Mouse (Mus musculus) monocyte, adult 5-6 weeks (primary cell): ENCODE data around the gene Rabl2. TPM values are rescaled to one million over a fixed set of nuclear protein-coding genes. Genes with fewer than 3 reads are reported as not detected.

Experiments
- ATAC-seq: fragments of 153-309, 156-312 bp; replicated peaks from 2 replicates; pipeline ENCODE4 v1.8.0; 2017; ENCODE audit warnings: mild to moderate bottlenecking; ENCODE audit not compliant: low TSS enrichment, insufficient number of reproducible peaks, severe bottlenecking, poor library complexity, low FRiP score
- total RNA-seq: library from RNA; stranded (forward); fragments of 200-1000, 200-491, 200-594 nt; gene quantifications from 3 replicates; pipeline ENCODE4 v1.2.3, GENCODE M21; 2017

Gene Rabl2
- total RNA-seq, 1 experiment from 2014 or later = 1.2 TPM

- ATAC-seq = no peak
Measured at GRCm38 (mm10) chr15:89556401-89557178, 35.1 kb downstream of the Rabl2 start.

DNA sequence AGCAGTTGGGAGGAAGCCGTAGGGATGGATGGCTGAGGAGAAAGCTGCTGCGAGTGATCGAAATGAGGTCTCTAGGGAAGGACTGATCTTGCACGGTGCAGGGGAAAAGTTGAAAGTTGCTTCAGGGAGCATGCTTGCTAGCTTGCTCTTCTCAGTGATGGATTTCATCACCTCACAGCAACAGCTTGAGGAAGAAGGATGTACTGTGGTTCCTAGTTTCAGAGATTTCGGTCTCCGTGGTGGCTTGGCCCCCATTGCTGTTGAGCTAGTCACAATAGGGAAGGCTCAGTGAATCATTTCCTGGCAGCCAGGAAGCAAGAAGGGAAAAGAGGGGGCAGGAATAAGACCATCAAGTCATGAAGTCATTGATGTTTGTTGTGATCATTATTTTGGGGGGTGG lies 36.1 kb downstream of the Rabl2 start:
- ATAC-seq = no peak

- ATAC-seq = no peak
Measured at GRCm38 (mm10) chr15:89551733-89552132, 40.0 kb downstream of the Rabl2 start.

DNA sequence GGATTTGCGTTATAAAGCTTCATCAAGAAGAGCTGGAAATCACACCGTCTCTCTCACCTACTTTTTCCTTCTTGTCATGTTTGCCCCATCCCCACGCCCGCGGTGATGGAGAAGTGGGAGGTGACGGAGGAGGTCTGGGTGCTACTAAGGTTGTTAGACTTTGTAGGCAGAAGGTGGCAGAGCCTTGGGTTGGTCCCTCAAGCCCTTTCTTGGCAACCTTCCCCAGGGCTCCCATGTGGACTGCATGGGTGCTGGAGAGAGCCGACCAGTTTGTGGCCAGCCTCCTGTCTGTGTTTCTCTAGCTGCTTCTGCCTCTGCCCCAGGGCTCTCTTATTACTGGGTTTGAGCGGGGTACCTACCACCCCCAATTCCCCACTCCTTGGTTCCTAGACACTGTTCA lies 41.2 kb downstream of the Rabl2 start:
- ATAC-seq = no peak

DNA sequence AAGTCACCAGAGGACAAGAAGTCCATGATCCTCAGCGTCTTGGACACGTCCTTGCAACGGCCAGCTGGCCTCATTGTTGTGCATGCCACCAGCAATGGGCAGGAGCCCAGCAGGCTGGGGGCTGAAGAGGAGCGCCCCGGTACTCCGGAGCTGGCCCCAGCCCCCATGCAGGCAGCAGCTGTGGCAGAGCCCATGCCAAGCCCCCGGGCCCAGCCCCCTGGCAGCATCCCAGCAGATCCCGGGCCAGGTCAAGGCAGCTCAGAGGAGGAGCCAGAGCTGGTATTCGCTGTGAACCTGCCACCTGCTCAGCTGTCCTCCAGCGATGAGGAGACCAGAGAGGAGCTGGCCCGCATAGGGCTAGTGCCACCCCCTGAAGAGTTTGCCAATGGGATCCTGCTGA lies 42.9 kb downstream of the Rabl2 start:
- no peak for ATAC-seq

GRCm38 (mm10) chr15:89547824-89548601 lies 43.7 kb downstream of the Rabl2 start:
- no peak for ATAC-seq

DNA sequence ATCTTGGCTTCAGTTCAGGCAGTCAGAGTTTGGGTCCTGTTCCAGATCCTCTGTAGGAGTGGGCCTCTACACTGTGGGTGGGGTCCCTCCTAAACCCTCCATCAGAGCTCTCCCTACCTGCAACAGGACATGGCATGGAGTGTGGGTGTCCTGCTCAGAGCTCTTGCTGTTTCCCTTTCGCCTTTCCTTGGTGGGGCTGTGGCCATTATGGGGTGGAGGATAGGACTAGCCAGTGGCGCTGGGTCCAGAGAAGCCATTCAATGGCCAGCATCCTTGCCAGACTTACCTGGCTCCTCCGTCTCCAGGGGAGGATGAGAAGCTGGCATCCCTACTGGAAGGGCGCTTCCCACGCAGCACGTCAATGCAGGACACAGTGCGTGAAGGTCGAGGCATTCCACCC lies 44.4 kb downstream of the Rabl2 start:
- ATAC-seq = no peak

DNA sequence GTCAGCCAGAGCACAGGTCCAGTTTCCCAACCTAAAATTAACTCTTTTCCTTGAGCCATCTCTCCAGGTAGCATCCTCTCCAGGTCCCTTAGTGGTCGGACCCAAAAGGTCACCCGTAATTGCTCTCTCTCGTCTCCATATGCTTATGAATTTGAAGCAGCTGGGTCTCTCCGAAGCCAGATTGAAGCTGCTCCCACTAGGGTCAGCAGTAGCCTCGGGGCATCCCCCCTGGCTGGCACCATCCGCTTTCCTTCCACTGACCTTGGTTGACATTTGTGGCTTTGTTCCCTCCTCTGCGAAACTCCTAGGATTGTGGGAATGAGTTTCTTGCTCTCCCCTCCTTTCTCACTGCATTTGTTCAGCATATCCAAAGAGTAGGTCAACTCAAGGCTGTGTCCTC lies 47.6 kb downstream of the Rabl2 start:
- no peak for ATAC-seq

- ATAC-seq = no peak
Measured at GRCm38 (mm10) chr15:89533843-89534207, 57.9 kb downstream of the Rabl2 start.

GRCm38 (mm10) chr15:89532924-89533842 lies 58.5 kb downstream of the Rabl2 start:
- ATAC-seq = no peak

Other genes starting within 250 kb of the Rabl2 start
- gene Lmf2, start 236.3 kb downstream of the Rabl2 start, total RNA-seq = 9.0 to 27.2 TPM (median 20.9 TPM) in 3 replicates
- gene Ncaph2, start 236.2 kb downstream of the Rabl2 start, total RNA-seq = 71.4 to 99.9 TPM (median 80.6 TPM) in 3 replicates
- 5.4 to 9.4 TPM (median 6.3 TPM) in 3 replicates for gene Sco2, start 218.1 kb downstream of the Rabl2 start, total RNA-seq
- 0.57 TPM in 1 of 3 replicates, not detected in the others for gene Tymp, start 214.9 kb downstream of the Rabl2 start, total RNA-seq
- gene Odf3b, start 212.6 kb downstream of the Rabl2 start, total RNA-seq = not detected in 3 replicates
- gene Klhdc7b, start 207.0 kb downstream of the Rabl2 start, total RNA-seq = not detected in 3 replicates
- not detected in 3 replicates for gene Syce3, start 181.4 kb downstream of the Rabl2 start, total RNA-seq
- 0.75 to 8.6 TPM (median 1.8 TPM) in 3 replicates for gene Cpt1b, start 166.1 kb downstream of the Rabl2 start, total RNA-seq
- gene C730034F03Rik, start 162.3 kb downstream of the Rabl2 start, total RNA-seq = 9.7 to 24.4 TPM (median 15.7 TPM) in 3 replicates
- 0.76 to 1.2 TPM in 2 of 3 replicates, not detected in the other for gene Gm44502, start 162.2 kb downstream of the Rabl2 start, total RNA-seq
- 95.3 to 120 TPM (median 95.5 TPM) in 3 replicates for gene Chkb, start 162.0 kb downstream of the Rabl2 start, total RNA-seq
- not detected in 3 replicates for gene Mapk8ip2, start 138.0 kb downstream of the Rabl2 start, total RNA-seq
- gene Arsa, start 114.5 kb downstream of the Rabl2 start, total RNA-seq = 11.2 to 12.6 TPM (median 11.7 TPM) in 3 replicates
- gene Shank3, start 92.3 kb downstream of the Rabl2 start, total RNA-seq = not detected in 3 replicates
- gene Acr, start 23.6 kb downstream of the Rabl2 start, total RNA-seq = 0.85 TPM in 1 of 3 replicates, not detected in the others
- gene Syt10, start 249.9 kb upstream of the Rabl2 start, total RNA-seq = not detected in 3 replicates